Mouse (Mus musculus) spleen, adult 10 weeks (tissue): ENCODE measurements around the gene Nr5a2. TPM values are rescaled to one million over a fixed set of nuclear protein-coding genes. Genes with fewer than 3 reads are reported as not detected.

Experiments
- polyA plus RNA-seq: library from polyadenylated mRNA; stranded (reverse); fragments of 350-450 nt; fragmentation: Illumina TruSeq; extraction: RNeasy Lipid Tissue Mini Kit (QIAGEN cat#74804); gene quantifications from one replicate; pipeline ENCODE4 v1.2.3, GENCODE M21; 2015; ENCODE audit warnings: low replicate concordance; ENCODE audit not compliant: insufficient read depth

Nr5a2 gene
- 0.28 TPM for polyA plus RNA-seq

GRCm38 (mm10) chr1:136960428-136961012 lies at the start of gene Nr5a2:
Nr5a2 (minus strand) TSS chr1:136960448.

